Mouse (Mus musculus) heart, embryonic 11.5 days (tissue): Measurements from ENCODE around the gene Ncoa6. TPM values are rescaled to one million over a fixed set of nuclear protein-coding genes. Genes with fewer than 3 reads are reported as not detected.

Experiments used
- ATAC-seq: fragments of 200-750 bp; cut with Nextera tagmentation; replicated peaks from 2 replicates; pipeline ENCODE4 v1.8.0; 2017; ENCODE audit warnings: moderate library complexity; ENCODE audit not compliant: insufficient number of reproducible peaks, low FRiP score, low TSS enrichment
- H3K27ac ChIP-seq: fragments of 300-500 bp; sonication (generic); 2 replicates; pipeline ENCODE4 v1.5.1; 2014; ENCODE audit warnings: mild to moderate bottlenecking, low read depth, low read length
- H3K27me3 ChIP-seq: fragments of 300-500 bp; sonication (generic); 2 replicates; pipeline ENCODE4 v1.6.1; 2014; ENCODE audit warnings: mild to moderate bottlenecking, low read length, mixed read lengths; ENCODE audit not compliant: control insufficient read depth, insufficient read depth
- H3K36me3 ChIP-seq: fragments of 300-500 bp; sonication (generic); 2 replicates; pipeline ENCODE4 v1.6.1; 2014; ENCODE audit warnings: mild to moderate bottlenecking, low read length, moderate library complexity, mixed read lengths; ENCODE audit not compliant: control insufficient read depth, insufficient read depth
- H3K4me1 ChIP-seq: fragments of 300-500 bp; sonication (generic); 2 replicates; pipeline ENCODE4 v1.6.1; 2014; ENCODE audit warnings: low read length; ENCODE audit not compliant: control insufficient read depth, insufficient read depth
- H3K4me2 ChIP-seq: fragments of 300-500 bp; sonication (generic); 2 replicates; pipeline ENCODE4 v1.6.1; 2014; ENCODE audit warnings: mild to moderate bottlenecking, moderate library complexity
- H3K4me3 ChIP-seq: fragments of 300-500 bp; sonication (generic); 2 replicates; pipeline ENCODE4 v1.5.1; 2014; ENCODE audit warnings: low read depth, low read length
- H3K9ac ChIP-seq: fragments of 300-500 bp; sonication (generic); 2 replicates; pipeline ENCODE4 v1.6.1; 2014; ENCODE audit warnings: mild to moderate bottlenecking, low read depth, low read length, moderate library complexity
- H3K9me3 ChIP-seq: fragments of 300-500 bp; sonication (generic); replicated peaks from 2 replicates; pipeline ENCODE4 v1.6.1; 2016; ENCODE audit warnings: low read length; ENCODE audit not compliant: control insufficient read depth
- WGBS: fragments of 180-500 bp; shearing (Covaris S2); extraction: QIAGEN DNeasy Blood & Tissue Kit; methylation state at CpG from one replicate; pipeline ENCODE4 v1.1.7; 2014; ENCODE audit not compliant: insufficient replicate concordance; 5-methylcytosine and 5-hydroxymethylcytosine counted together
- polyA plus RNA-seq: library from polyadenylated mRNA; unstranded; fragments of >200 nt; fragmentation: Nextera tagmentation; extraction: Ambion mirVana; gene quantifications from 2 replicates; pipeline ENCODE4 v1.2.1, GENCODE M21; 2014

Ncoa6 gene
- polyA plus RNA-seq, 1 experiment from 2014 or later, result 24.5 TPM

DNA sequence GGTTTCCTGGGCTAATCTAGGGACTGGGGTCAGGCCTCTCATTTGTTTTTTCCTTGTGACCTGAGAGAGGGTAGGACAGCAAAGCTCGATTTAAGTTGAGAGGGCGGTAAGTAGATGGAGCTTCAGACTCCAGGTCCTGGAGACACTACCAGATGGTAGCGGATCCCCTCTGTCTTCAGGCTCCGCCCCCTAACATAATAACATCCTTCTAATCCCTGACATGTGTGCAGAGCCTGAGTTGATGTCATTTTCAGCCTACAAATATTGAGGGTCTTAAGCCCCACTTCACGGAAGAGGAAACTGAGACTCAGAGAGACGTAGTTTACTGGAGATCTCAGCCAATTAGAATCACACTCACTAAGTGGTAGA lies 91.4 kb downstream of the Ncoa6 start:
- ATAC-seq, result peak; percentile 14; the same call in 1 of the 2 replicates
- Histone ChIP-seq H3K4me3 (peak overlapping the region; percentile 87), H3K9me3 (no peaks in the 10 kb centered on the region), H3K27me3 (peaks cover 11% of the 10 kb centered on the region; the same call in 1 of the 2 replicates), H3K4me1 (peaks cover 21% of the 10 kb centered on the region), H3K27ac (peak overlapping the region; percentile 98), H3K36me3 (peaks cover 16% of the 10 kb centered on the region), H3K9ac (peak overlapping the region; percentile 97), H3K4me2 (peak overlapping the region; percentile 63)
- WGBS, result 24% methylated on average over 6 of the region's 6 CpGs

DNA sequence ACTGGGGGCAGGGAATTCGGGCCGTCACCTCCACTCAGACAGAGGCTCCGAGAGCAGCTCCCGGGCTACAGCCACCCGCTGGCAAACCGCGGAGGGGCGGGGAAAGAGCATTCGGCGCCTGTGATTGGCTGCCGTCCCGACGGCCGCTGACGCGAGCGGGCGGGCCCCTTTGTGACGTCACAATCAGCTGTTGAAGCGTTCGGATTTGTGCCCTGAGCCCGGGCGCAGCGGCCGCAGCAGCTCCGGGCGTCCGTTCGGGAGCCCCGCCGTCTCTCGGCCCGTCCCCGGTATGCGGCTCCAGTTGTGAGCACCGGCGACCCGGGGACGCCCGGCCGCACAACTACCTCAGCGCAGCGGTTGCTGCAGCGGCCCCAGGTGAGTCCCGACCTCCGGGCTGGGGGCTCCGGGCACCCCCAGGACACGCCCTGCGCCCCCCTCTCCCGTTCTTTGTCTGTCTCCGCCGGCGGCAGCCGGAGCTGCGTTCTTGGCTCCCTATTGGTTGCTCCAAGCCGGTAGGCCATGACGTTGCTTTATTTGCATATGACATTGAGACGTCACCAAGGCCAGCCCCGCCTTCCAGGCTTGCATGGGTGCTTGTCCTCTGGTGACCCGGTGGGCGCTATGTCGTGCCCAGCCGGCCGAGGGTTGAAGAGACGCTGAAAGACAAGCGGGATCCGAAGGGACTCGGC lies 91.9 kb downstream of the Ncoa6 start:
- Histone ChIP-seq H3K4me1 (peaks cover 21% of the 10 kb centered on the region), H3K27ac (peak overlapping the region; percentile 98), H3K4me3 (peak overlapping the region; percentile 87), H3K27me3 (peaks cover 11% of the 10 kb centered on the region; the same call in 1 of the 2 replicates), H3K9ac (peak overlapping the region; percentile 97), H3K9me3 (no peaks in the 10 kb centered on the region), H3K36me3 (peaks cover 14% of the 10 kb centered on the region), H3K4me2 (peak overlapping the region; percentile 63)
- under 1% methylated on average over 65 of the region's 68 CpGs for WGBS
- ATAC-seq, result peak; percentile 89

DNA sequence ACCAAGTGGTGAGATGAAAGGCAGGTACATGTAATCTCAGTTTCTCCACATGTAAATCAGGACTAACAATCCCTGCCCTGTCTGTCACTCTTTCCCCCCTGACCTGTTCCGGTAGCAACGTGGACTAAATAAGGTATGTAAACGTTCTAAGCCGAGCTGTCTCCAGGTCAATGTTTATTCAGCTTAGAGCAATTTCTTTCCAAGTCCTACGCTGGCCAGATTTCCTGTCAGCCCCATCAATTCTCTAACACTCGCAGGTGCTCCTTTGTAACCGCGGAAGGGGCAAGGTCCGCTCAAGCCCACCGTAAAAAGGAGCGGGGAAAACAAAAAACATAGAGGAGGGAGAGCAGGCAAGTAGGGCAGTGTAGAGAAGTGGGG lies 92.6 kb downstream of the Ncoa6 start:
- Histone ChIP-seq H3K4me1 (peaks cover 16% of the 10 kb centered on the region), H3K9me3 (no peaks in the 10 kb centered on the region), H3K27ac (peak overlapping the region; percentile 98; the same call in 1 of the 2 replicates), H3K36me3 (peaks cover 7% of the 10 kb centered on the region), H3K27me3 (peaks cover 11% of the 10 kb centered on the region; the same call in 1 of the 2 replicates), H3K4me2 (peak overlapping the region; percentile 63), H3K9ac (peak overlapping the region; percentile 97), H3K4me3 (peak overlapping the region; percentile 87)
- no peak for ATAC-seq
- whole genome bisulfite sequencing, result 4% methylated on average over 11 of the region's 11 CpGs

DNA sequence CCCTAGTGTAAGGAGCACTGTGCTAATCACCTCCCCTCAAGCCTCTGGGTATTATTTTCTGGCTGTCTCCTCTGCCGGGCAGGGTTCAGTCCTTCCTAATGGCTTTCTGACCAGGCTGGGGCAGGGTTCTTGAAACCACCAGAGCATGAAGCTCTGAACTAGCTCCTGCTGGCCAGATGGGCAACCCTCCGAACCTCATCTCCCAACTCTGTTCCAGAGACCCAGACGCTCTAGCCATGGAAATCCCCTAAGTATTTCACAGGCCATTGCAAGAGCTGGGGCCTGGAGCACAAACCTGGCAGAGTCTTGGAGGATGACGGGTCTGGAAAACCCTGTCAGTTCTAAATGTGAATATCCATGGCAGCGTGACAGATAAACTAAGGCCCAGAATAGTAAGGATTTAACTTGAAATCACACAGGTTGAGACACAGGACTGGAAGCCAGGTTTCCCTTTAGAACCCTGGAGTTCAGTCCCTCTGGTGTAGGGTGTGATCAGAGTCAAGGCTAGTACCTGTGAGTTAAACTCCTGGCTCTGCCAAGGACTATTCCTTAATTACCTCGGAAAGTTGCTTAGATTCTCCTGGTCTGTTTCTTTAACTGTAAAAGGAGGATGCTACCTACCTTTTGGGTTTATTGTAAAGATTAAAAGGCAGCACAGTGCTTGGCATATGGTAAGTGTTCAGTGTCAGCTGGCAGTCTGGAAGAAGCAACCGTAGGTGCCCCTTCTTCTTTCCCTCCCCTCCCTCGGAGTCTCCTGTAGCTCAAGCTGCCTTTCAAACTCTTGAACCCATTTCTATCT lies 93.2 kb downstream of the Ncoa6 start, which contains the start of gene Trp53inp2:
Trp53inp2 (plus strand) TSS at position 799 of the 799 bp plus-strand sequence.
- H3K27ac ChIP-seq, result peak within 1 kb of the TSS; percentile 98
- peak within 1 kb of the TSS; percentile 87 for H3K4me3 ChIP-seq
- WGBS, result 52% methylated on average over 8 of the region's 8 CpGs
- H3K4me1 ChIP-seq, result peaks cover 16% of the 10 kb centered on the region
- H3K27me3 ChIP-seq, result peaks cover 11% of the 10 kb centered on the region; the same call in 1 of the 2 replicates
- H3K9ac ChIP-seq, result peak within 1 kb of the TSS; percentile 97
- H3K4me2 ChIP-seq, result peak within 1 kb of the TSS; percentile 63
- no peak for ATAC-seq
- no peaks in the 10 kb centered on the region for H3K9me3 ChIP-seq
- peaks cover 1% of the 10 kb centered on the region; the same call in 1 of the 2 replicates for H3K36me3 ChIP-seq

DNA sequence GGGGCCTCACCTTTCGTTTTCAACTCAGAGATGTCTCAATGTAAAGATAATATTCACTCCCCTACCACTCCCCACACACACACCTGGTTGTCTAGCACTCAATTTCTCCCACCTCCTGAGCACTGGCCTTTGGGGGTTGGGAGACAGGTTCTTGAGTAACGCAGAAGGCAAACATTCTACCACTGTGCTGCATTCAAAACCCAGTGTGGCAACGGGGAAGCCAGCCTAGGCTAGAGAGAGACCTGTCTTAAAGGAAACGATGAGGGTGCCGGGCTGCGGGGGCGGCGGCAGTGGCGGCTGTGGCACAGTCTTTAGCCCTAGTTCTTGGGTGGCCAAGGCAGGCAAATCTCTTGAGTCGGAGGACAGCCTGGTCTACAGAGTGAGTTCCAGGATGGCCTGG lies 97.5 kb downstream of the Ncoa6 start:
- H3K27me3 ChIP-seq, result peaks cover 11% of the 10 kb centered on the region; the same call in 1 of the 2 replicates
- no peak overlapping the region for H3K27ac ChIP-seq
- no peak overlapping the region for H3K4me3 ChIP-seq
- H3K4me2 ChIP-seq, result no peak overlapping the region
- WGBS, result 68% methylated on average over 10 of the region's 10 CpGs
- no peak for ATAC-seq
- H3K4me1 ChIP-seq, result no peaks in the 10 kb centered on the region
- no peak overlapping the region for H3K9ac ChIP-seq
- H3K36me3 ChIP-seq, result no peaks in the 10 kb centered on the region
- H3K9me3 ChIP-seq, result no peaks in the 10 kb centered on the region

DNA sequence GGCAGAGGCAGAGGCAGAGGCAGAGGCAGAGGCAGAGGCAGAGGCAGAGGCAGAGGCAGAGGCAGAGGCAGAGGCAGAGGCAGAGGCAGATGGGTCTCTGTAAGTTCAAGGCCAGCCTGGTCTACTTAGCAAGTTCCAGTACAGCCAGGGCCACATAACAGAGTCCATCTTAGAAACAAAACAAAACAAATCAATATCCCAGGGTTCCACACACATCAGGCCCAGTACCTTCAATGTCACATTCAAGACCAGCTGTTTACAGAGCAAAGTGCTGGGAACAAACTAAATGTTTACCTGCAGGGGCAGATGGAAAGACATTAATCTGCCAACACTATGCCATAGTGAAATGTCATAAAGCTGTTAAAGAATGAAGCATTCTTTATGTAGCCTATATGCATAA lies 99.2 kb downstream of the Ncoa6 start:
- Histone ChIP-seq H3K9ac (no peak overlapping the region), H3K27me3 (peaks cover 5% of the 10 kb centered on the region; the same call in 1 of the 2 replicates), H3K9me3 (no peaks in the 10 kb centered on the region), H3K4me1 (peaks cover 4% of the 10 kb centered on the region), H3K4me2 (no peak overlapping the region), H3K36me3 (no peaks in the 10 kb centered on the region), H3K27ac (no peak overlapping the region), H3K4me3 (no peak overlapping the region)
- ATAC-seq, result no peak

DNA sequence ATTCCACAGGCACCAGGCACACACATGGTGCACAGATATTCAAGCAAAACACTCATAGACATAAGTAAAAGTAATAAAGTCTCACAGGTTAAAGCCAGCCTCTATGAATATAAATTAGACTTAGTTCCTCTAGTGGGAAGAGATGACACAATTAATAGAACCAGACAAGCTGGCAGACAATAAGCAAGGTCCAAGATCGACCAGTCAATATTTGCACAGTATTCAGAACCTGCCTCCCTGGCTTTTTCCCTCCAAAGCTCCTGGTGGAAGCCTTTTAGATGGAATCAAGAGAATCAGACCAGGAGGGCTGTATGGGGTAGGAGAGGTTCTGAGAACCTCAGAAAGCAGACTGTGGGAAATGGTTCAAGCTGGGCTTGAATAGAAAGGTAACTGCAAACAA lies 99.8 kb downstream of the Ncoa6 start:
- Histone ChIP-seq H3K27me3 (peaks cover 2% of the 10 kb centered on the region; the same call in 1 of the 2 replicates), H3K9ac (no peak overlapping the region), H3K4me1 (peaks cover 8% of the 10 kb centered on the region), H3K27ac (no peak overlapping the region), H3K9me3 (no peaks in the 10 kb centered on the region), H3K4me3 (no peak overlapping the region), H3K36me3 (no peaks in the 10 kb centered on the region), H3K4me2 (no peak overlapping the region)
- 76% methylated on average over 1 of the region's 1 CpGs for WGBS
- no peak for ATAC-seq

DNA sequence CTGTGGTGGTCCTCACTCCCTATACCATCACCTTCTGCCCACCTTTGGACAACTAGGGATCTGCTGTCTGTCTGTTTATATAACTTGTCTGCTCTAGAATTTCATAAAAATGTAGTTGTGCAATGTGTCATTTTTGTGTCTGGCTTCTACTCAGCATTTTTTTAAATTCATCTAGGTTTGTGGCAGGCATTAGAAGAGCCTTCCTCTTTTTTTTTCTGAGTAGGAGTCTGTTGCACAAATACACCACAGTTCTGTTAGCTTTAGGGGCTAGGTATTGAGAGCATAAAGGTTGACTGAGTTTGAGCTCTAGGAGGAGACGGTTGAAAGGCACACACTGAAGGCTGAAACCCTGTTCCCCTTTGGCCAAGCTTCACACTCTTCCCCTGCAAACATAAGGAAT lies 100.4 kb downstream of the Ncoa6 start:
- WGBS, result 61% methylated on average over 1 of the region's 1 CpGs
- H3K4me1 ChIP-seq, result peaks cover 8% of the 10 kb centered on the region
- no peak overlapping the region for H3K4me2 ChIP-seq
- no peak overlapping the region for H3K9ac ChIP-seq
- no peaks in the 10 kb centered on the region for H3K27me3 ChIP-seq
- H3K27ac ChIP-seq, result no peak overlapping the region
- no peak overlapping the region for H3K4me3 ChIP-seq
- no peaks in the 10 kb centered on the region for H3K9me3 ChIP-seq
- ATAC-seq, result no peak
- H3K36me3 ChIP-seq, result no peaks in the 10 kb centered on the region
